Mouse (Mus musculus): ENCODE measurements around the gene Cntn1.

DNA sequence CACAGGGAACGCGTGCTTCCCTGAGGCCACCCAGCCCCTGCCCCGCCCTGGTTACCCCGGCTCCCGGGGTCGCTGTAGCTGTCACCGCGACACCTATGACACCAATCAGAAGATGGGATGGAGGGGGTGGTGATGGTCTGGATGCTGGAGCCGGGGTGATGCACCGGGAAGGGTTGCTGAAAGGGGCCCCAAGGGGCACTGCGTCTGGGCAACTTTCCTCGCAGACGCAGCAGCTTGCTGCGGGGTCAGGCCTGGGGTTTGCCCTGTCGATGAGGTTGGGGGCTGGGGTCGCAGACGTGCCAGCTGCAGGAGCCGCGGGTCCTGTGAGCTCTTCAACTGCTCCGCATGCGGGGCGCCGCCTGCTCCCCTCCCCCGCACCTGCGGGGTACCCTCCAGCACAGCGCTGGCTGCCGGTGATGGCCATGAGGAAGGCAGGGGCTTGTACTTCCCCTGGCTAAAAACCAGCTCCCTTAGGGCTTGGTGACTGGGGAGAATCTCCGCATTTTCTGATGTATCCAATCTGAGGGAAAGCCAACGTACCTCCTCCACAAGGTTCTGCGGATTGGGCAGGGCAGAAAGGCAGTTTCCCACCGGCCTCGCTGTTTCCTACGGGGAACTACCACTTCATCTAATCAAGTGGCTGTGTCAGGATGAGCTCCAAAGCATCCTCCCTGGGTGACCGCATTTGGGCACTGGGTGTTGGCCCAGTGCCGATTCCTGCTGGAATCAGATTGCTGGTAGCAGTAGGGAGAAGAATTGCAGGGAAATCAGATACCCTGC lies 578 bp downstream of the Cntn1 start:
- TF ChIP-seq CTCF (IDR thresholded peaks at IDR 0.05; ENCODE audit: extremely low read depth, insufficient read depth, insufficient read length, insufficient replicate concordance): no peak
- no peak for TF ChIP-seq POLR2A (IDR thresholded peaks at IDR 0.05; ENCODE audit: low read depth, low read length)

All from spleen, adult 2 months (tissue).